Mouse (Mus musculus) MEL (cell line): ENCODE measurements at regions not wholly inside any gene's neighbourhood (a gene's known extent, or its start where the extent isn't known, plus 50 kb on each side); places are given as distances from the start of the nearest gene placed in this dataset.

Source experiments
- CHD1 ChIP-seq: IDR thresholded peaks from 2 replicates; pipeline ENCODE4 v1.6.1; 2012; ENCODE audit warnings: low read depth, mild to moderate bottlenecking, inconsistent platforms, low read length, improper control_type of control experiment
- CTCF ChIP-seq, 3 experiments: IDR thresholded peaks in 2 of 3; conservative IDR thresholded peaks in 1 of 3; 2 replicates each; pipeline ENCODE4 v1.5.1; 2011 to 2012; ENCODE audit warnings: low read length in 3 of 3, low read depth in 2 of 3, mild to moderate bottlenecking in 2 of 3, improper control_type of control experiment in 1 of 3, inconsistent platforms in 1 of 3, mixed read lengths in 1 of 3, moderate library complexity in 1 of 3; ENCODE audit not compliant: control insufficient read depth in 1 of 3, insufficient read depth in 1 of 3, poor library complexity in 1 of 3, severe bottlenecking in 1 of 3
- ETS1 ChIP-seq: IDR thresholded peaks from 2 replicates; pipeline ENCODE4 v1.6.1; 2012; ENCODE audit warnings: low read depth, mild to moderate bottlenecking, inconsistent platforms, low read length, improper control_type of control experiment, moderate library complexity
- GABPA ChIP-seq: IDR thresholded peaks from 2 replicates; pipeline ENCODE4 v1.6.1; 2012; ENCODE audit warnings: low read depth, mild to moderate bottlenecking, inconsistent platforms, low read length, improper control_type of control experiment, moderate library complexity
- GATA1 ChIP-seq: IDR thresholded peaks from 2 replicates; pipeline ENCODE4 v1.6.1; 2011; ENCODE audit warnings: low read depth, low read length, improper control_type of control experiment
- KAT2A ChIP-seq: conservative IDR thresholded peaks from 2 replicates; pipeline ENCODE4 v1.6.1; 2012; ENCODE audit warnings: low read depth, low read length, improper control_type of control experiment, inconsistent platforms
- MXI1 ChIP-seq: IDR thresholded peaks from 2 replicates; pipeline ENCODE4 v1.6.1; 2011; ENCODE audit warnings: mild to moderate bottlenecking, low read depth, low read length, improper control_type of control experiment
- POLR2A ChIP-seq, 2 experiments: IDR thresholded peaks; 2 replicates each; pipeline ENCODE4 v1.6.1; 2011 to 2012; ENCODE audit warnings: low read length in 2 of 2, mild to moderate bottlenecking in 2 of 2, control low read depth in 1 of 2, improper control_type of control experiment in 1 of 2, low read depth in 1 of 2, moderate library complexity in 1 of 2; ENCODE audit not compliant: control insufficient read depth in 1 of 2, insufficient read depth in 1 of 2, poor library complexity in 1 of 2
- RAD21 ChIP-seq: IDR thresholded peaks from 2 replicates; pipeline ENCODE4 v1.6.1; 2011; ENCODE audit warnings: mild to moderate bottlenecking, low read depth, low read length, improper control_type of control experiment
- TBP ChIP-seq: IDR thresholded peaks from 2 replicates; pipeline ENCODE4 v1.8.0; 2011; ENCODE audit warnings: low read depth, low read length, improper control_type of control experiment
- TCF12 ChIP-seq: IDR thresholded peaks from 2 replicates; pipeline ENCODE4 v1.6.1; 2014; ENCODE audit warnings: low read depth, mild to moderate bottlenecking, inconsistent platforms, low read length, improper control_type of control experiment, moderate library complexity
- ZC3H11A ChIP-seq: IDR thresholded peaks from 2 replicates; pipeline ENCODE4 v1.6.1; 2012; ENCODE audit warnings: low read depth, mild to moderate bottlenecking, inconsistent platforms, low read length, improper control_type of control experiment
- ZKSCAN1 ChIP-seq: IDR thresholded peaks from 2 replicates; pipeline ENCODE4 v1.6.1; 2012; ENCODE audit warnings: low read depth, mild to moderate bottlenecking, inconsistent platforms, low read length, improper control_type of control experiment, moderate library complexity

DNA sequence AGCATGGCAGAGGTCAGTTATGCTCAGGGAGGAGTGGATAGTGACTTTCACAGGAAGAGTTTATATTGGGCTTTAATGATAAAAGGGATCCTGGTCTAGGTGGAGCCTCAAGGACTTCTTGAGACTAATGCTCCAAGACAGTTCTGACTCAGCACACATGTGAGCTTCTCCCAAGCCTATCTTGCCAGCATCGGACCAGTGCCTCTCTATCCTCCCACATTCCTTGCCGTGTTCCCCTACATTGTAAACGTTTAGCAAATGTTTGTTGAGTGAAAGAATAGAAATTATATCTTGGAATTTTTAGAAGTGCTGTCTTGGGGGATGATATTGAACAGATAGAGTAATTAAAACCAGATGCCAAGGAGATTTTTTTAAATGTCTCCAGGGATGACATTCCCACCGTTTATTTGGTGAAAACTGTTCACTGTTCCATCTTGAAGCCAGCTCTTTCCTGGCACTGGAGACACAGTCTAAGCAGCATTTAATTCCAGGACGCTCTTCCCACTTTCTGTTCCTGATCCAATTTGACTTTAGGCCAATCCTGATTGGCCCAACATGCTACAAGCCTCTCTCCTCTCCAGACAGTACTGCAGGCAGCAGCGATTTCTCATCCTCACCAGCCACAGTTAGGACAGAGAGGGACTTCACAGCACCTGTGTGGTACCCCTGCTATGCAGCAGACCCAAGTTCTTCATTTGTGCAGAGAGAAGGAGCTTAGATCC lies 418.5 kb upstream of the Fam19a5 start:
- TF ChIP-seq ZKSCAN1 (no peak), ZC3H11A (no peak), CHD1 (no peak), GATA1 (no peak), TBP (no peak), CTCF (IDR thresholded peaks at IDR 0.05 in 2 of 3, conservative IDR thresholded peaks at IDR 0.05 in 1 of 3; ENCODE audit: control insufficient read depth in 1 of 3, insufficient read depth in 1 of 3, low read depth in 2 of 3, low read length in 3 of 3, poor library complexity in 1 of 3, severe bottlenecking in 1 of 3) (no peak), POLR2A (IDR thresholded peaks at IDR 0.05; ENCODE audit: control insufficient read depth in 1 of 2, insufficient read depth in 1 of 2, low read depth in 1 of 2, low read length in 2 of 2, poor library complexity in 1 of 2) (no peak), GABPA (no peak), RAD21 (no peak), ETS1 (no peak), MXI1 (no peak), KAT2A (no peak), TCF12 (no peak)
